Mouse (Mus musculus) neural tube, embryonic 10.5 days (tissue): Measurements from ENCODE around the gene Decr2.
"Not testable (repeated sequence)": the region's sequence is repeated elsewhere in the genome, so short reads cannot be mapped to it uniquely, and the experiment has no call there.

ENCODE experiments used
- DNase-seq: peaks from one replicate; pipeline ENCODE4 v3.0.0-alpha.2; 2017; ENCODE audit warnings: low spot score; ENCODE audit errors: extremely low spot score

Decr2 gene

GRCm38 (mm10) chr17:26089905-26090632 lies at the start of gene Decr2:
Gene Decr2 (minus strand): TSS chr17:26090337.
- DNase-seq: peak; percentile 88

- no peak for DNase-seq
Measured at GRCm38 (mm10) chr17:26138901-26139381, 48.8 kb upstream of the Decr2 start.

- DNase-seq: peak; percentile 97
Measured at GRCm38 (mm10) chr17:26138239-26138836, 48.2 kb upstream of the Decr2 start, which contains the start of gene Axin1. Gene Axin1 (plus strand): TSS chr17:26138688.

GRCm38 (mm10) chr17:26137751-26138130 lies 47.6 kb upstream of the Decr2 start:
- DNase-seq: no peak

- DNase-seq: no peak
Measured at GRCm38 (mm10) chr17:26137106-26137750, 47.1 kb upstream of the Decr2 start.

- DNase-seq: no peak
Measured at GRCm38 (mm10) chr17:26131856-26132853, 42.0 kb upstream of the Decr2 start.

- no peak for DNase-seq
Measured at GRCm38 (mm10) chr17:26131062-26131732, 41.1 kb upstream of the Decr2 start.

GRCm38 (mm10) chr17:26125226-26125625 lies 35.1 kb upstream of the Decr2 start:
- DNase-seq: no peak

- DNase-seq: no peak
Measured at GRCm38 (mm10) chr17:26124560-26124959, 34.4 kb upstream of the Decr2 start.

- DNase-seq: peak; percentile 94
Measured at GRCm38 (mm10) chr17:26123267-26123684, 33.1 kb upstream of the Decr2 start, which contains the start of gene Mrpl28. Gene Mrpl28 (plus strand): TSS chr17:26123500.

GRCm38 (mm10) chr17:26122431-26123140 lies 32.4 kb upstream of the Decr2 start:
- no peak for DNase-seq

- peak; percentile 52 for DNase-seq
Measured at GRCm38 (mm10) chr17:26119766-26120710, 29.9 kb upstream of the Decr2 start.

GRCm38 (mm10) chr17:26116503-26117258 lies 26.5 kb upstream of the Decr2 start:
- DNase-seq: no peak

GRCm38 (mm10) chr17:26115956-26116487 lies 25.9 kb upstream of the Decr2 start:
- no peak for DNase-seq

GRCm38 (mm10) chr17:26115205-26115898 lies 25.2 kb upstream of the Decr2 start:
- no peak for DNase-seq

- not testable (repeated sequence) for DNase-seq
Measured at GRCm38 (mm10) chr17:26114461-26114860, 24.3 kb upstream of the Decr2 start.

- no peak for DNase-seq
Measured at GRCm38 (mm10) chr17:26114061-26114460, 23.9 kb upstream of the Decr2 start.
